Mouse (Mus musculus): ENCODE measurements at regions not wholly inside any gene's neighbourhood (a gene's known extent, or its start where the extent isn't known, plus 50 kb on each side); places are given as distances from the start of the nearest gene placed in this dataset.

GRCm38 (mm10) chr12:47466740-47467139 lies 648.0 kb upstream of the Nova1 start:
- no peak for ATAC-seq
- Histone ChIP-seq H3K4me3 (replicated peaks) (no peak overlapping the region), H3K36me3 (no peaks in the 10 kb centered on the region), H3K27ac (no peak overlapping the region), H3K4me1 (replicated peaks) (no peaks in the 10 kb centered on the region), H3K9ac (no peak overlapping the region), H3K4me2 (replicated peaks) (no peak overlapping the region), H3K9me3 (no peaks in the 10 kb centered on the region), H3K27me3 (replicated peaks) (no peaks in the 10 kb centered on the region)
- 88% methylated on average over 1 of the region's 1 CpGs for WGBS

GRCm38 (mm10) chr12:47465924-47466323 lies 647.2 kb upstream of the Nova1 start:
- no peak overlapping the region for H3K9ac ChIP-seq
- no peak overlapping the region for H3K4me2 ChIP-seq (replicated peaks)
- 73% methylated on average over 5 of the region's 5 CpGs for WGBS
- ATAC-seq: no peak
- H3K36me3 ChIP-seq: no peaks in the 10 kb centered on the region
- H3K4me1 ChIP-seq (replicated peaks): no peaks in the 10 kb centered on the region
- no peaks in the 10 kb centered on the region for H3K27me3 ChIP-seq (replicated peaks)
- H3K27ac ChIP-seq: no peak overlapping the region
- H3K9me3 ChIP-seq: no peaks in the 10 kb centered on the region
- H3K4me3 ChIP-seq (replicated peaks): no peak overlapping the region

GRCm38 (mm10) chr12:47431669-47432068 lies 612.9 kb upstream of the Nova1 start:
- no peaks in the 10 kb centered on the region for H3K4me1 ChIP-seq (replicated peaks)
- H3K27me3 ChIP-seq (replicated peaks): no peaks in the 10 kb centered on the region
- no peak overlapping the region for H3K4me3 ChIP-seq (replicated peaks)
- H3K4me2 ChIP-seq (replicated peaks): no peak overlapping the region
- no peak overlapping the region for H3K9ac ChIP-seq
- H3K27ac ChIP-seq: no peak overlapping the region
- H3K9me3 ChIP-seq: no peaks in the 10 kb centered on the region
- ATAC-seq: no peak
- WGBS: 37% methylated on average over 1 of the region's 1 CpGs
- no peaks in the 10 kb centered on the region for H3K36me3 ChIP-seq

GRCm38 (mm10) chr12:47412251-47412650 lies 593.5 kb upstream of the Nova1 start:
- no peak overlapping the region for H3K4me3 ChIP-seq (replicated peaks)
- no peaks in the 10 kb centered on the region for H3K4me1 ChIP-seq (replicated peaks)
- no peaks in the 10 kb centered on the region for H3K9me3 ChIP-seq
- 83% methylated on average over 4 of the region's 4 CpGs for WGBS
- no peaks in the 10 kb centered on the region for H3K36me3 ChIP-seq
- H3K4me2 ChIP-seq (replicated peaks): no peak overlapping the region
- no peak overlapping the region for H3K9ac ChIP-seq
- H3K27ac ChIP-seq: no peak overlapping the region
- no peak for ATAC-seq
- H3K27me3 ChIP-seq (replicated peaks): no peaks in the 10 kb centered on the region

GRCm38 (mm10) chr12:47406563-47406962 lies 587.8 kb upstream of the Nova1 start:
- WGBS: 84% methylated on average over 2 of the region's 2 CpGs
- no peak overlapping the region for H3K27ac ChIP-seq
- no peaks in the 10 kb centered on the region for H3K27me3 ChIP-seq (replicated peaks)
- no peak for ATAC-seq
- H3K9ac ChIP-seq: no peak overlapping the region
- H3K36me3 ChIP-seq: no peaks in the 10 kb centered on the region
- H3K9me3 ChIP-seq: no peaks in the 10 kb centered on the region
- H3K4me2 ChIP-seq (replicated peaks): no peak overlapping the region
- H3K4me3 ChIP-seq (replicated peaks): no peak overlapping the region
- H3K4me1 ChIP-seq (replicated peaks): no peaks in the 10 kb centered on the region

- 86% methylated on average over 2 of the region's 2 CpGs for WGBS
- no peak overlapping the region for H3K4me3 ChIP-seq (replicated peaks)
- H3K4me1 ChIP-seq (replicated peaks): no peaks in the 10 kb centered on the region
- no peak for ATAC-seq
- no peaks in the 10 kb centered on the region for H3K9me3 ChIP-seq
- H3K36me3 ChIP-seq: no peaks in the 10 kb centered on the region
- H3K4me2 ChIP-seq (replicated peaks): no peak overlapping the region
- H3K27me3 ChIP-seq (replicated peaks): no peaks in the 10 kb centered on the region
- H3K27ac ChIP-seq: no peak overlapping the region
- no peak overlapping the region for H3K9ac ChIP-seq
These were observed 587.4 kb upstream of the Nova1 start for GRCm38 (mm10) chr12:47406131-47406530.

GRCm38 (mm10) chr12:47383225-47383624 lies 564.5 kb upstream of the Nova1 start:
- Histone ChIP-seq H3K4me2 (replicated peaks) (no peak overlapping the region), H3K4me1 (replicated peaks) (no peaks in the 10 kb centered on the region), H3K9ac (no peak overlapping the region), H3K36me3 (no peaks in the 10 kb centered on the region), H3K4me3 (replicated peaks) (no peak overlapping the region), H3K9me3 (no peaks in the 10 kb centered on the region), H3K27me3 (replicated peaks) (no peaks in the 10 kb centered on the region), H3K27ac (no peak overlapping the region)
- WGBS: 88% methylated on average over 1 of the region's 1 CpGs
- no peak for ATAC-seq

GRCm38 (mm10) chr12:47353269-47353668 lies 534.5 kb upstream of the Nova1 start:
- H3K27me3 ChIP-seq (replicated peaks): no peaks in the 10 kb centered on the region
- H3K36me3 ChIP-seq: no peaks in the 10 kb centered on the region
- H3K9ac ChIP-seq: no peak overlapping the region
- 47% methylated on average over 2 of the region's 2 CpGs for WGBS
- no peak overlapping the region for H3K4me3 ChIP-seq (replicated peaks)
- H3K27ac ChIP-seq: no peak overlapping the region
- no peaks in the 10 kb centered on the region for H3K4me1 ChIP-seq (replicated peaks)
- no peak overlapping the region for H3K4me2 ChIP-seq (replicated peaks)
- H3K9me3 ChIP-seq: no peaks in the 10 kb centered on the region
- ATAC-seq: no peak

GRCm38 (mm10) chr12:47351229-47351628 lies 532.5 kb upstream of the Nova1 start:
- H3K9me3 ChIP-seq: no peaks in the 10 kb centered on the region
- H3K4me1 ChIP-seq (replicated peaks): no peaks in the 10 kb centered on the region
- H3K4me2 ChIP-seq (replicated peaks): no peak overlapping the region
- no peak overlapping the region for H3K27ac ChIP-seq
- WGBS: 91% methylated on average over 1 of the region's 1 CpGs
- no peak overlapping the region for H3K4me3 ChIP-seq (replicated peaks)
- ATAC-seq: no peak
- no peaks in the 10 kb centered on the region for H3K36me3 ChIP-seq
- H3K9ac ChIP-seq: no peak overlapping the region
- H3K27me3 ChIP-seq (replicated peaks): no peaks in the 10 kb centered on the region

- no peaks in the 10 kb centered on the region for H3K27me3 ChIP-seq (replicated peaks)
- H3K9ac ChIP-seq: no peak overlapping the region
- ATAC-seq: no peak
- no peak overlapping the region for H3K27ac ChIP-seq
- no peaks in the 10 kb centered on the region for H3K9me3 ChIP-seq
- no peak overlapping the region for H3K4me2 ChIP-seq (replicated peaks)
- 29% methylated on average over 2 of the region's 2 CpGs for WGBS
- H3K4me1 ChIP-seq (replicated peaks): no peaks in the 10 kb centered on the region
- no peak overlapping the region for H3K4me3 ChIP-seq (replicated peaks)
- no peaks in the 10 kb centered on the region for H3K36me3 ChIP-seq
These were observed 494.7 kb upstream of the Nova1 start for GRCm38 (mm10) chr12:47313413-47313812.

- Histone ChIP-seq H3K9me3 (no peaks in the 10 kb centered on the region), H3K4me1 (replicated peaks) (no peaks in the 10 kb centered on the region), H3K9ac (no peak overlapping the region), H3K4me2 (replicated peaks) (no peak overlapping the region), H3K27ac (no peak overlapping the region), H3K36me3 (no peaks in the 10 kb centered on the region), H3K4me3 (replicated peaks) (no peak overlapping the region), H3K27me3 (replicated peaks) (no peaks in the 10 kb centered on the region)
- ATAC-seq: no peak
- 73% methylated on average over 3 of the region's 3 CpGs for WGBS
These were observed 457.2 kb upstream of the Nova1 start for GRCm38 (mm10) chr12:47275904-47276303.

GRCm38 (mm10) chr12:47272309-47272708 lies 453.6 kb upstream of the Nova1 start:
- H3K9me3 ChIP-seq: no peaks in the 10 kb centered on the region
- no peaks in the 10 kb centered on the region for H3K27me3 ChIP-seq (replicated peaks)
- no peak for ATAC-seq
- no peaks in the 10 kb centered on the region for H3K4me1 ChIP-seq (replicated peaks)
- H3K4me3 ChIP-seq (replicated peaks): no peak overlapping the region
- no peak overlapping the region for H3K27ac ChIP-seq
- no peak overlapping the region for H3K4me2 ChIP-seq (replicated peaks)
- no peaks in the 10 kb centered on the region for H3K36me3 ChIP-seq
- 84% methylated on average over 2 of the region's 2 CpGs for WGBS
- H3K9ac ChIP-seq: no peak overlapping the region

- Histone ChIP-seq H3K36me3 (no peaks in the 10 kb centered on the region), H3K27ac (no peak overlapping the region), H3K9ac (no peak overlapping the region), H3K9me3 (no peaks in the 10 kb centered on the region), H3K27me3 (replicated peaks) (no peaks in the 10 kb centered on the region), H3K4me3 (replicated peaks) (no peak overlapping the region), H3K4me1 (replicated peaks) (no peaks in the 10 kb centered on the region), H3K4me2 (replicated peaks) (no peak overlapping the region)
- 39% methylated on average over 1 of the region's 1 CpGs for WGBS
- no peak for ATAC-seq
These were observed 445.4 kb upstream of the Nova1 start for GRCm38 (mm10) chr12:47264118-47264517.

- H3K27me3 ChIP-seq (replicated peaks): no peaks in the 10 kb centered on the region
- no peaks in the 10 kb centered on the region for H3K4me1 ChIP-seq (replicated peaks)
- ATAC-seq: no peak
- 50% methylated on average over 1 of the region's 1 CpGs for WGBS
- no peak overlapping the region for H3K9ac ChIP-seq
- no peak overlapping the region for H3K4me2 ChIP-seq (replicated peaks)
- H3K4me3 ChIP-seq (replicated peaks): no peak overlapping the region
- no peaks in the 10 kb centered on the region for H3K9me3 ChIP-seq
- H3K36me3 ChIP-seq: no peaks in the 10 kb centered on the region
- no peak overlapping the region for H3K27ac ChIP-seq
These were observed 444.7 kb upstream of the Nova1 start for GRCm38 (mm10) chr12:47263408-47263807.

Measured in intestine, embryonic 15.5 days (tissue).